Mouse (Mus musculus) cerebellum, postnatal 25 days (tissue): ENCODE data around the gene Tpst1.
A peak's percentile ranks its signal among the peaks of the same experiment; 100 is the strongest.

Experiments used
- DNase-seq, 2 experiments: peaks; one replicate each; pipeline ENCODE4 v3.0.0; 2021; ENCODE audit warnings: mixed read lengths in 2 of 2

The Tpst1 gene

GRCm38 (mm10) chr5:130052955-130053354 is 20.2 kb upstream of the Tpst1 start:
- DNase-seq: peak in 1 of 2 experiments; percentile 27

DNA sequence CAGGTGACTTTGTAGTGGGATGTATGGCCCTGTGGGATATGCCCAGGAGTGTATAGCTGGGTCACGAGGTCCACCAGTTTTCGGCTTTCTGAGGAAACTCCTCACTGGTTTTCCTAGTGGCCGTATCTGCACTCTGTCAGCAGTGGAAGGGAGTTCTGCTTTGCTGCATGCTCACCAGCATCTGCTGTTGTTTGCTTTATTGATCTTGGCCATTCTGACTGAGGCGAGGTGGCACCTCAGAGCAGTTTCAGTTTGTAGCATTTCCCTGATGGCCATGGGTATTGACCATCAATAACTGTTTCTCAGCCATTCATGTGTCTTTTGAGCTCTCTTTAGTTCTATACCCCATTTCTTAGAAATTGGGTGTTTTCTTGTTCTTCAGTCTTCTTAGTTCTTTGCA is 17.4 kb upstream of the Tpst1 start:
- DNase-seq: no peak

- no peak for DNase-seq
These were observed 16.8 kb upstream of the Tpst1 start for GRCm38 (mm10) chr5:130056303-130056702.

- DNase-seq: peak in 1 of 2 experiments; percentile 41
These were observed 13.5 kb upstream of the Tpst1 start for GRCm38 (mm10) chr5:130059413-130060328.

GRCm38 (mm10) chr5:130060329-130060665 is 12.8 kb upstream of the Tpst1 start:
- no peak for DNase-seq

DNA sequence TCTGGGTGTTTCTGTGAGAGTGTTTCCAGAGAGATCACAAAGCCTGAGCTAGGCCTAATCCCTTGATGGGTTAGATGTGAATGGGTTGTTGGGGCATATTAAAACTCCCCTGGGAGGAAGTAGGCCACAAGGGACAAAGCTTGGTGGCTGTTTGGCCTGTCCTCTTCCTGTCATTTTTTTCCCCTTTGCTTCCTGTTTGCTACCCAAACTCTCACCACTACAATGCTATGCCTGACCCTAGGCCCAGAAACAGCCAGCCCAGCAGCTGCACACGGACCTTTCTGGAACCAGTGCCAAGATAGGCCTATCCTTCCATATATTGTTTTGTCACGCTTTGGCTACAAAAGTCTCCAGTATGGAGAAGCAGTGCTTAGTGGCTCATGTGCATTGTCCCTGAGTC is 11.0 kb upstream of the Tpst1 start:
- no peak for DNase-seq

GRCm38 (mm10) chr5:130063760-130064159 is 9.4 kb upstream of the Tpst1 start:
- peak; percentile 78 to 81 for DNase-seq

- DNase-seq: no peak
These were observed 7.5 kb upstream of the Tpst1 start for GRCm38 (mm10) chr5:130065579-130065978.

GRCm38 (mm10) chr5:130067841-130068264 is 5.3 kb upstream of the Tpst1 start:
- no peak for DNase-seq

GRCm38 (mm10) chr5:130074491-130074890 is 1.4 kb downstream of the Tpst1 start:
- DNase-seq: peak; percentile 51 to 56

- DNase-seq: peak; percentile 48 to 59
These were observed 3.3 kb downstream of the Tpst1 start for GRCm38 (mm10) chr5:130076396-130076795.

DNA sequence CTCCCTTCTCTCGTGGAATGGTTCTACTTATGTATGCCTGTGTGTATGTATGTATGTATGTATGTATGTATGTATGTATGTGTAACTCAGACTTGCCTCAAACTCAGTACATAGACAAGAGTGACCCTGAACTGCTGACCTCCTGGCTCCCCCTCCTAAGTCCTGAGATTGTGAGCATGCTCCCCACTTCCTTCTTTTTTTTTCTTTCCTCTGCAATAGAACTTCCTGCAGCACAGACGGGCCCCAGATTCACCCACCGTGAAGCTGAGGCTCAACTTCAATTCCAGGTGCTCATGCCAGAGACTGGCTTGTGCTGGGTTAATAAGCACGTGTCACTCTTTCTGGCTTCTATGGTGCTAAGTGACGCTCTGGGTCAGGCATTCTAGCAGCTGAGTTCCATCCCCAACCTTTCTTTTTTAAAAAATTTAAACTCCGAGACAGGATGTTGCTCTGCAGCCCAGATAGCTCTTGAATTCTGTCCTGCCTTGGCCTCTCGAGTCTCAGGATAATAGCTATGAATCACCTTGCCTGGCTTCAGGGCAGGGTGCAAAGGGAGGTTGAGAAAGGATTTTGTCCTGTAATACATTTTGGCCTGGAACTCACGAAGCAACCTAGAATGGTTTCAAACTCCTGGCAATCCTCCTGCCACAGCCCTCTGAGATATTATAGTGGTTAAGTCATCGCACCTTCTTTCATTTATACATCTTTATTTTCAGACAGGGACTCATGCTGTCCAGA is 5.1 kb downstream of the Tpst1 start:
- DNase-seq: no peak

DNA sequence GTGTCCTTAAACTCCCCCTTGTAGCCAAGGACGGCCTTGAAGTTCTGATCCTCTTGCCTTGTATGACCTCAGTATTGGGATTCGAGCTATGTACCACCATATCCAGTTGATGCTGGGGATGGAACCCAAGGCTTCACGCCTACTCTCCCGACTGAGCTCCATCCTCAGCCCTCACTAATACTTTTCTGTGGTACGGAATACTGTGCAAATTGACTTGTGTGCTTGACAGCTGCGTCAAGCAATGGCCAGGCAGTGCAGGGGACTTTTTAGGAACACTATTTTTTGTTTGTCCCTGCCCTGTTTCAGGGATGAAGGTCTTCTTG is 5.7 kb downstream of the Tpst1 start:
- DNase-seq: no peak

- peak; percentile 97 to 99 for DNase-seq
These were observed 6.3 kb downstream of the Tpst1 start for GRCm38 (mm10) chr5:130079202-130080050.

GRCm38 (mm10) chr5:130080051-130080681 is 7.0 kb downstream of the Tpst1 start:
- DNase-seq: peak in 1 of 2 experiments; percentile 45

DNA sequence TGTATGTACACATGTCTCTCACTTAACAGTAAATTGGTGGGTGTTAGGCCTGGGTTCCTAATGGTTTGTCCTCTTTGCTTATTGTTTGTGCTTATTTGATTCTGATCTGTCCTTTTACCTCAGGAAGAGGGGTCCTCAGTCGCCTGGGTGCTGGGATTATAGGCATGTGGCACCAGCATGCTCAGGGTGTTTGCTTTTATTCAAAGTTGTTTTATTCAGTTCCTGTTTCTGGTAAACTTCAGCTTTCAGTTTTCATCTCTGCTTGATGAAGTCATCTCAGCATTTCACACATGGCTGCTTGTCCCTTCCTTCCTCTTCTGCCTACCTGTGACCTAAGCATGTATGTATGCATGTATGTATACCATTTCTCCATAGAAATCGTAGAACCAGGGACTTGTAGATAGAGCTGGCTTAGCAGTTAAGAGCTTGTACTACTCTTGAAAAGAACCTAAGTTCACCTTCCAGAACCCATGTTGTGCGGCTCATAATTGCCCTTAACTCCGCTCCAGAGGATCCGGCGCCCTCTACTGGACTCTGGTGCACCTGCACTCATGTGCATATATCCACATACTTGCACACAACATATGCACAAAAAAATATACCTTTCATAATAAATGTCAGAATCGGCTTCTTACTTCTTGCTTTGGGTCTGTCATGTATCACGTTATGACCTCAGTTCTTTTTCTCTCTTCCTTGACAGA is 8.2 kb downstream of the Tpst1 start:
- peak in 1 of 2 experiments; percentile 40 for DNase-seq

GRCm38 (mm10) chr5:130082431-130082830 is 9.3 kb downstream of the Tpst1 start:
- peak; percentile 32 to 62 for DNase-seq

GRCm38 (mm10) chr5:130084271-130084670 is 11.1 kb downstream of the Tpst1 start:
- no peak for DNase-seq

GRCm38 (mm10) chr5:130088008-130088407 is 14.9 kb downstream of the Tpst1 start:
- DNase-seq: no peak

- no peak for DNase-seq
These were observed 15.5 kb downstream of the Tpst1 start for GRCm38 (mm10) chr5:130088612-130089011.

DNA sequence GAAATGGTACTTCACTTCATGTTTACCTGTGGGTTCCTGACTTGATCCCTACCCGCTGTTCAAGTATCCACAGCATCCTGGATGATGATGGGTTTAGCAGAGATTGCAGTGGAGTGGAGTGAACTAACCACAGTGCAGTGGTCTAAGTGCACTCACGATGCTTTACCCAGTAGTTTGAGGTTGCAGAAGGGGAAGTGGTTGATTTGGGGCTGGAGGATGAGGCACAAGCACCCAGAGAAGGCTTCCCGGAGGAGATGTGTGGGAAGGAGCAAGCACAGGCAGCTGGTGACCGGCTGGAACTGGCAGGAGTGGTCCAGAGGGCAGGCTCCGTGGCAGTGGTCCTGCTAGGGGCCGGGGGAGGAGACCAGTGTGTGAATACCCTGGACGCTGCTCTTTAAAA is 16.1 kb downstream of the Tpst1 start:
- DNase-seq: no peak
